10 mouse cellular contexts compared by ENCODE assay signal in genomic region chr5:124506731-124507359, GRCm38 (mm10). TPM values are rescaled to one million over a fixed set of nuclear protein-coding genes. Genes with fewer than 3 reads are reported as not detected.
DNase-seq lines count a peak whose midpoint lies in the region; ATAC-seq and TF ChIP-seq lines count a peak whose summit lies in the region.
"Had no signal": no experiment of that assay in that cellular context is flagged by ENCODE, and none has a peak within 500 bp of the region (broad histone marks: within the 10 kb centered on the region; RNA-seq: fewer than 3 reads in every experiment).

No protein-coding gene starts in this region.

- no peaks in the 10 kb centered on the region for H3K27me3 ChIP-seq in kidney, embryonic 16.5 days (ENCODE audit: insufficient read depth, low read length)
- no peaks in the 10 kb centered on the region for H3K27me3 ChIP-seq in hindbrain, postnatal 0 days (ENCODE audit: insufficient read depth, low read length)
- H3K27me3 ChIP-seq: hindbrain, embryonic 15.5 days; midbrain, embryonic 15.5 days had no signal

- peak; percentile 32; the same call in 1 of the 2 replicates for TF ChIP-seq CTCF in bone marrow, adult 2 months (IDR thresholded peaks at IDR 0.05; ENCODE audit: control insufficient read depth, insufficient read depth, low read length)
- TF ChIP-seq CTCF in hindbrain, postnatal 0 days (IDR thresholded peaks at IDR 0.05; ENCODE audit: low read depth), result no peak

- no peak overlapping the region for H3K27ac ChIP-seq in kidney, embryonic 16.5 days (ENCODE audit: low read length)
- H3K27ac ChIP-seq in bone marrow, adult 2 months (ENCODE audit: control insufficient read depth, insufficient read depth, low read depth, low read length, poor library complexity), result peak overlapping the region; percentile 76
- no peak overlapping the region for H3K27ac ChIP-seq in hindbrain, postnatal 0 days
- H3K27ac ChIP-seq: hindbrain, embryonic 15.5 days; midbrain, embryonic 15.5 days had no signal

- no peak for TF ChIP-seq POLR2A in bone marrow, adult 2 months (IDR thresholded peaks at IDR 0.05; ENCODE audit: borderline replicate concordance, control insufficient read depth, low read depth, low read length)

- H3K9ac ChIP-seq in kidney, embryonic 16.5 days (replicated peaks; ENCODE audit: low read length), result 0 out of 2 replicates have a peak overlapping the region, but pooled peaks have one; percentile 16
- H3K9ac ChIP-seq in hindbrain, postnatal 0 days (replicated peaks; ENCODE audit: low read length), result no peak overlapping the region
- H3K9ac ChIP-seq: hindbrain, embryonic 15.5 days; midbrain, embryonic 15.5 days had no signal

- H3K4me2 ChIP-seq in kidney, embryonic 16.5 days (replicated peaks; ENCODE audit: low read depth, low read length), result no peak overlapping the region
- no peak overlapping the region for H3K4me2 ChIP-seq in hindbrain, postnatal 0 days (ENCODE audit: low read depth, low read length)
- H3K4me2 ChIP-seq: hindbrain, embryonic 15.5 days; midbrain, embryonic 15.5 days had no signal

- H3K36me3 ChIP-seq in kidney, embryonic 16.5 days (ENCODE audit: insufficient read depth, low read length), result peaks cover 36% of the 10 kb centered on the region
- peaks cover 5% of the 10 kb centered on the region; the same call in 1 of the 2 replicates for H3K36me3 ChIP-seq in hindbrain, postnatal 0 days (ENCODE audit: insufficient read depth, low read length)
- H3K36me3 ChIP-seq: midbrain, embryonic 15.5 days had no signal

- WGBS in kidney, embryonic 16.5 days, result 39% methylated on average over 10 of the region's 10 CpGs
- 36% methylated on average over 10 of the region's 10 CpGs for WGBS in bone marrow, adult 2 months
- WGBS in hindbrain, postnatal 0 days, result 83% methylated on average over 10 of the region's 10 CpGs

- peak; percentile 50 for ATAC-seq in kidney, embryonic 16.5 days (ENCODE audit: low FRiP score, low TSS enrichment)
- peak; percentile 27; the same call in 1 of the 2 replicates for ATAC-seq in monocyte, adult 5-6 weeks (replicated peaks; ENCODE audit: insufficient number of reproducible peaks, low FRiP score, low TSS enrichment, poor library complexity, severe bottlenecking)
- ATAC-seq in hindbrain, postnatal 0 days, result no peak
- ATAC-seq: midbrain, embryonic 15.5 days had no signal

- DNase-seq in kidney, postnatal 14 days, result no peak
- peak; percentile 70 to 73 for DNase-seq in heart, adult 9 months (ENCODE audit: low spot score in 2 of 2)
- no peak for DNase-seq in ovary, postnatal 36 days (ENCODE audit: low spot score)
- DNase-seq in yolk sac, embryonic 10.5 days (ENCODE audit: low spot score), result no peak
- DNase-seq in hindbrain, postnatal 0 days (ENCODE audit: low spot score), result no peak

- no peaks in the 10 kb centered on the region for H3K9me3 ChIP-seq in kidney, embryonic 16.5 days (ENCODE audit: low read length)
- H3K9me3 ChIP-seq in hindbrain, postnatal 0 days (ENCODE audit: low read length), result no peaks in the 10 kb centered on the region
- H3K9me3 ChIP-seq: hindbrain, embryonic 15.5 days; midbrain, embryonic 15.5 days had no signal

- peaks cover 14% of the 10 kb centered on the region for H3K4me1 ChIP-seq in kidney, embryonic 16.5 days (ENCODE audit: insufficient read depth, low read length)
- peaks cover 3% of the 10 kb centered on the region; the same call in 1 of the 2 replicates for H3K4me1 ChIP-seq in bone marrow, adult 2 months (ENCODE audit: control insufficient read depth, insufficient read depth, low read length)
- H3K4me1 ChIP-seq in hindbrain, postnatal 0 days (ENCODE audit: insufficient read depth, low read length), result no peaks in the 10 kb centered on the region
- H3K4me1 ChIP-seq: hindbrain, embryonic 15.5 days; midbrain, embryonic 15.5 days had no signal

- H3K4me3 ChIP-seq in kidney, embryonic 16.5 days (ENCODE audit: low read length), result no peak overlapping the region
- H3K4me3 ChIP-seq in bone marrow, adult 2 months (replicated peaks; ENCODE audit: control insufficient read depth, low read depth, low read length), result peak overlapping the region; percentile 3
- H3K4me3 ChIP-seq in hindbrain, postnatal 0 days (ENCODE audit: low read length), result no peak overlapping the region
- H3K4me3 ChIP-seq: hindbrain, embryonic 15.5 days; midbrain, embryonic 15.5 days had no signal

RNA-seq across cellular contexts. Expression of gene Snrnp35, which starts 23.9 kb away (rescaled TPM):
- polyA plus RNA-seq in kidney, embryonic 16.5 days (2015; fragmentation: Nextera tagmentation; extraction: Ambion mirVana), result 27.4 and 29.4 TPM in 2 replicates
- 12.7 and 24.2 TPM in 2 replicates for polyA plus RNA-seq in bone marrow, adult 2 months (2011; ENCODE audit: insufficient read depth, insufficient read length, low replicate concordance, missing spikeins)
- total RNA-seq in monocyte, adult 5-6 weeks (2017), result 7.4 to 12.5 TPM (median 9.8 TPM) in 3 replicates
- 4.0 and 17.2 TPM in 2 replicates for total RNA-seq in hindbrain, postnatal 0 days (2014; rRNA removed)
- polyA plus RNA-seq in hindbrain, postnatal 0 days (2015; fragmentation: Nextera tagmentation; extraction: Ambion mirVana), result 13.9 and 17.3 TPM in 2 replicates

RNA-seq across cellular contexts. Expression of gene Rilpl1, which starts 24.3 kb away (rescaled TPM):
- polyA plus RNA-seq in kidney, embryonic 16.5 days (2015; fragmentation: Nextera tagmentation; extraction: Ambion mirVana), result 21.7 and 21.9 TPM in 2 replicates
- 1.4 and 6.2 TPM in 2 replicates for polyA plus RNA-seq in bone marrow, adult 2 months (2011; ENCODE audit: insufficient read depth, insufficient read length, low replicate concordance, missing spikeins)
- total RNA-seq in monocyte, adult 5-6 weeks (2017), result 1.4 to 3.0 TPM in 2 of 3 replicates, not detected in the other
- 10.4 and 12.4 TPM in 2 replicates for total RNA-seq in hindbrain, postnatal 0 days (2014; rRNA removed)
- 13.3 and 13.5 TPM in 2 replicates for polyA plus RNA-seq in hindbrain, postnatal 0 days (2015; fragmentation: Nextera tagmentation; extraction: Ambion mirVana)

RNA-seq across cellular contexts. Expression of gene Rilpl2, which starts 28.7 kb away (rescaled TPM):
- polyA plus RNA-seq in kidney, embryonic 16.5 days (2015; fragmentation: Nextera tagmentation; extraction: Ambion mirVana), result 34.7 and 36.8 TPM in 2 replicates
- 13.5 and 18.3 TPM in 2 replicates for polyA plus RNA-seq in bone marrow, adult 2 months (2011; ENCODE audit: insufficient read depth, insufficient read length, low replicate concordance, missing spikeins)
- total RNA-seq in monocyte, adult 5-6 weeks (2017), result 47.8 to 86.1 TPM (median 71.4 TPM) in 3 replicates
- total RNA-seq in hindbrain, postnatal 0 days (2014; rRNA removed), result 25.6 and 38.8 TPM in 2 replicates
- polyA plus RNA-seq in hindbrain, postnatal 0 days (2015; fragmentation: Nextera tagmentation; extraction: Ambion mirVana), result 33.2 and 34.8 TPM in 2 replicates

RNA-seq across cellular contexts. Expression of gene Tmed2, which starts 33.6 kb away (rescaled TPM):
- 537 and 602 TPM in 2 replicates for polyA plus RNA-seq in kidney, embryonic 16.5 days (2015; fragmentation: Nextera tagmentation; extraction: Ambion mirVana)
- polyA plus RNA-seq in bone marrow, adult 2 months (2011; ENCODE audit: insufficient read depth, insufficient read length, low replicate concordance, missing spikeins), result 117 TPM in 2 replicates
- 574 to 1,047 TPM (median 1,041 TPM) in 3 replicates for total RNA-seq in monocyte, adult 5-6 weeks (2017)
- 206 and 219 TPM in 2 replicates for total RNA-seq in hindbrain, postnatal 0 days (2014; rRNA removed)
- 329 and 332 TPM in 2 replicates for polyA plus RNA-seq in hindbrain, postnatal 0 days (2015; fragmentation: Nextera tagmentation; extraction: Ambion mirVana)

RNA-seq across cellular contexts. Expression of gene Ddx55, which starts 45.8 kb away (rescaled TPM):
- polyA plus RNA-seq in kidney, embryonic 16.5 days (2015; fragmentation: Nextera tagmentation; extraction: Ambion mirVana), result 13.9 and 17.2 TPM in 2 replicates
- polyA plus RNA-seq in bone marrow, adult 2 months (2011; ENCODE audit: insufficient read depth, insufficient read length, low replicate concordance, missing spikeins), result 11.7 and 22.9 TPM in 2 replicates
- 23.3 to 32.0 TPM (median 28.7 TPM) in 3 replicates for total RNA-seq in monocyte, adult 5-6 weeks (2017)
- total RNA-seq in hindbrain, postnatal 0 days (2014; rRNA removed), result 14.7 and 15.5 TPM in 2 replicates
- 22.1 and 22.9 TPM in 2 replicates for polyA plus RNA-seq in hindbrain, postnatal 0 days (2015; fragmentation: Nextera tagmentation; extraction: Ambion mirVana)

Comparison
In these comparisons a context has a peak if more than half of its experiments do, and no peak if none do; other contexts are left out.
1. DNase-seq: peak in heart, adult 9 months (2 of 2); none in kidney, postnatal 14 days (single experiment), ovary, postnatal 36 days (single experiment), yolk sac, embryonic 10.5 days (single experiment) and hindbrain, postnatal 0 days (single experiment).